Mouse (Mus musculus): ENCODE measurements around the gene Slc12a6. TPM values are rescaled to one million over a fixed set of nuclear protein-coding genes. Genes with fewer than 3 reads are reported as not detected.

Gene Slc12a6
- polyA plus RNA-seq, 1 experiment from 2014 or later, result 6.9 TPM

GRCm38 (mm10) chr2:112245307-112245706, 20.3 kb upstream of the Slc12a6 start:
- WGBS, result 52% methylated on average over 5 of the region's 5 CpGs
- peaks cover 15% of the 10 kb centered on the region; the same call in 1 of the 2 replicates for H3K36me3 ChIP-seq (ENCODE audit: control insufficient read depth, insufficient read depth)
- H3K27ac ChIP-seq (ENCODE audit: low read depth, low read length), result no peak overlapping the region
- H3K4me2 ChIP-seq (replicated peaks; ENCODE audit: low read depth), result no peak overlapping the region
- H3K27me3 ChIP-seq (replicated peaks; ENCODE audit: control insufficient read depth, insufficient read depth, low read length), result no peaks in the 10 kb centered on the region
- no peak for TF ChIP-seq CTCF (IDR thresholded peaks at IDR 0.05; ENCODE audit: low read depth)
- no peak overlapping the region for H3K9ac ChIP-seq (ENCODE audit: low read depth, low read length)
- H3K4me3 ChIP-seq (ENCODE audit: low read depth, low read length), result no peak overlapping the region
- H3K4me1 ChIP-seq (replicated peaks; ENCODE audit: control insufficient read depth, insufficient read depth, low read length), result no peaks in the 10 kb centered on the region; the same call in 1 of the 2 replicates
- H3K9me3 ChIP-seq (ENCODE audit: control insufficient read depth), result no peaks in the 10 kb centered on the region
- ATAC-seq, result no peak

DNA sequence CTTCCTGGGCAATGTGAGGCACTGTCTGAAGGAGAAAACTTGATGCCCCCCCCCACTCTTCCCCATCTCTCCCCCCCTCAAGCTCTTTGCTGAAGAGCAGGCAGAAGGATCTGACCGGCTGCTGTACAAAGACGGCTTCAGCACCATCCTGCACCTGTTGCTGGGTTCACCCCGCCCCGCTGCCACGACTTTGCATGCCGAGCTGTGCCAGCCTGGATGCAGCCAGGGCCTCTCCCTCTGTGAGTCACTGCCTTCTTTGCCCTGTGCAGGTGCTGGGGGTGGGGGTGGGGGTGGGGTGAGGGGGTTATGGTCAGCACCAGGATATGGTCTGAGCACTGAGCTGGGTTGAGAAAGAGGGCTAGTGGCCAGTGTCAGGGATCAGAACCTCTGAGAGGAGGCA, 19.4 kb upstream of the Slc12a6 start:
- H3K27me3 ChIP-seq (replicated peaks; ENCODE audit: control insufficient read depth, insufficient read depth, low read length), result no peaks in the 10 kb centered on the region
- H3K4me3 ChIP-seq (ENCODE audit: low read depth, low read length), result no peak overlapping the region
- no peak overlapping the region for H3K27ac ChIP-seq (ENCODE audit: low read depth, low read length)
- no peak for TF ChIP-seq CTCF (IDR thresholded peaks at IDR 0.05; ENCODE audit: low read depth)
- ATAC-seq, result no peak
- H3K4me2 ChIP-seq (replicated peaks; ENCODE audit: low read depth), result no peak overlapping the region
- no peaks in the 10 kb centered on the region; the same call in 1 of the 2 replicates for H3K4me1 ChIP-seq (replicated peaks; ENCODE audit: control insufficient read depth, insufficient read depth, low read length)
- H3K9ac ChIP-seq (ENCODE audit: low read depth, low read length), result no peak overlapping the region
- 62% methylated on average over 6 of the region's 6 CpGs for whole genome bisulfite sequencing
- peaks cover 15% of the 10 kb centered on the region; the same call in 1 of the 2 replicates for H3K36me3 ChIP-seq (ENCODE audit: control insufficient read depth, insufficient read depth)
- H3K9me3 ChIP-seq (ENCODE audit: control insufficient read depth), result no peaks in the 10 kb centered on the region

DNA sequence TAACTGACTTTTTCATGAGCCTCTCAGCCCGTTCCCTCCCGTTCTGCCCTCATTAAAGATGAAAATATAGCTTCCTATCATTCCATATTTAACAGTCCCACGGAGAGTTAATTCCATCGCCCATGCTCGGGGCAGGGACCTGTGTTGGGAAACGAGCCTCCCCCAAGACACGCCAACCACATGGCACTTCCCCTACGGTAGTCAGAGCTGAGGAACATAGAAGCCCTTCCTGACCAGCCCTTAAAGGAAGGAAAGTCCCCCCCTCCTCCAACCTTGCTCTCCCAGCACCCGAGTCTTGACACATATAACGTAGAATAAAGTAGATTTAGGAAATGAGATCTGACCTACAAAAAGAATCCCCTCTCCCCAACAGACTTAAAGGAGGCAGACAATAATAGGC, 18.3 kb upstream of the Slc12a6 start:
- Histone ChIP-seq H3K4me3 (ENCODE audit: low read depth, low read length) (no peak overlapping the region), H3K27me3 (replicated peaks; ENCODE audit: control insufficient read depth, insufficient read depth, low read length) (no peaks in the 10 kb centered on the region), H3K9ac (ENCODE audit: low read depth, low read length) (no peak overlapping the region), H3K4me2 (replicated peaks; ENCODE audit: low read depth) (no peak overlapping the region), H3K27ac (ENCODE audit: low read depth, low read length) (no peak overlapping the region), H3K9me3 (ENCODE audit: control insufficient read depth) (no peaks in the 10 kb centered on the region), H3K4me1 (replicated peaks; ENCODE audit: control insufficient read depth, insufficient read depth, low read length) (no peaks in the 10 kb centered on the region; the same call in 1 of the 2 replicates), H3K36me3 (ENCODE audit: control insufficient read depth, insufficient read depth) (peaks cover 15% of the 10 kb centered on the region; the same call in 1 of the 2 replicates)
- TF ChIP-seq CTCF (IDR thresholded peaks at IDR 0.05; ENCODE audit: low read depth), result no peak
- 86% methylated on average over 10 of the region's 10 CpGs for WGBS
- no peak for ATAC-seq

- Histone ChIP-seq H3K4me3 (ENCODE audit: low read depth, low read length) (no peak overlapping the region), H3K4me1 (replicated peaks; ENCODE audit: control insufficient read depth, insufficient read depth, low read length) (no peaks in the 10 kb centered on the region)
- 91% methylated on average over 10 of the region's 10 CpGs for WGBS
Observed at GRCm38 (mm10) chr2:112249780-112250453, 15.7 kb upstream of the Slc12a6 start.

DNA sequence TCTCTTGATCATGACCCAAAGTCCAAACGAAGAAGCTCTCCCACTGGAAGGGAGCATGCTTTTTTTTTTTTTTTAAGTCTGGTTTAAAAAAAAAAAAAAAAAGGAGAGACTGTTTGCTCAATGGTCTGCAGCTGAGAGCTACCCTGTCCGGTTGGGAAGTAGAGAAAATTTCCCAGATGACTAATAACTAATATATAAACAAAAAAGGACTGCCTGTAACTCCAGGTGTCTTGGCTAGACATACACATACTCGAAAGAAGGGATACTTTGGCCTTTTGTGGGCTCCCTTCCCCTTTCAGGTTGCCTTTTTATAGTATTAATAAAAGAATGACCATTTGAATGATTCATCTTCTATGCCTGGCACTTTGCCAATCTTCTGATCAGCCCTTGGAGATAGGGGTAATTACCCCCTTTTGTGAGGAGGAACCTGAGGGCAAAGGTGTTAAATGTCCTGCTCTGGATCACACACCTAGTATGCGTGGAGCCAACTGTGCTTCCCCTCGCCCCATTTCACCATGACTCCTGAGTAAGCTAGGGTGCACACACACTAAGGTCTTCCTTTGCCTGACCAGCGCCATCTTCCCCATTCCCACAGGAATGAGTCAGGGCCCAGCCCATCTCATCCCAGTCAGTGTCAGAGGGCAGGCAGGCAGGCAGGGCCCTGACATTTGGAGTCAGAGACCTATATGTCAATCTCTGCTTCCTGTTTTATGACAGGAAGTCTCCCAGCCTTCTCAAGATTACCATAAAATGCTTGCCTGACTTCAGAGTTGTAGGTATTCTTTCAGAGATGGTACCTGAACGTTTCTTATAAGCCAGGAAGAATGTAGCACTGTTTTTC, 10.7 kb upstream of the Slc12a6 start:
- no peaks in the 10 kb centered on the region for H3K36me3 ChIP-seq (ENCODE audit: control insufficient read depth, insufficient read depth)
- H3K4me3 ChIP-seq (ENCODE audit: low read depth, low read length), result no peak overlapping the region
- no peak overlapping the region for H3K9ac ChIP-seq (ENCODE audit: low read depth, low read length)
- peak; percentile 87 for ATAC-seq
- no peak for TF ChIP-seq CTCF (IDR thresholded peaks at IDR 0.05; ENCODE audit: low read depth)
- 24% methylated on average over 7 of the region's 7 CpGs for WGBS
- no peaks in the 10 kb centered on the region for H3K4me1 ChIP-seq (replicated peaks; ENCODE audit: control insufficient read depth, insufficient read depth, low read length)
- no peak overlapping the region for H3K27ac ChIP-seq (ENCODE audit: low read depth, low read length)
- no peaks in the 10 kb centered on the region for H3K9me3 ChIP-seq (ENCODE audit: control insufficient read depth)
- H3K4me2 ChIP-seq (replicated peaks; ENCODE audit: low read depth), result no peak overlapping the region
- H3K27me3 ChIP-seq (replicated peaks; ENCODE audit: control insufficient read depth, insufficient read depth, low read length), result no peaks in the 10 kb centered on the region

More at GRCm38 (mm10) chr2:112249780-112250453, 15.7 kb upstream of the Slc12a6 start:
- Histone ChIP-seq H3K9me3 (ENCODE audit: control insufficient read depth) (no peaks in the 10 kb centered on the region), H3K9ac (ENCODE audit: low read depth, low read length) (no peak overlapping the region), H3K4me2 (replicated peaks; ENCODE audit: low read depth) (no peak overlapping the region), H3K36me3 (ENCODE audit: control insufficient read depth, insufficient read depth) (0 out of 2 replicates have a peak, but pooled peaks cover 4% of the 10 kb centered on the region), H3K27ac (ENCODE audit: low read depth, low read length) (no peak overlapping the region), H3K27me3 (replicated peaks; ENCODE audit: control insufficient read depth, insufficient read depth, low read length) (no peaks in the 10 kb centered on the region)
- TF ChIP-seq CTCF (IDR thresholded peaks at IDR 0.05; ENCODE audit: low read depth), result no peak
- no peak for ATAC-seq

- H3K9me3 ChIP-seq (ENCODE audit: control insufficient read depth), result no peaks in the 10 kb centered on the region
- no peaks in the 10 kb centered on the region for H3K36me3 ChIP-seq (ENCODE audit: control insufficient read depth, insufficient read depth)
- ATAC-seq, result no peak
- TF ChIP-seq CTCF (IDR thresholded peaks at IDR 0.05; ENCODE audit: low read depth), result peak; percentile 61
- 65% methylated on average over 10 of the region's 10 CpGs for WGBS
- no peak within 1 kb of the TSS for H3K4me2 ChIP-seq (replicated peaks; ENCODE audit: low read depth)
- H3K9ac ChIP-seq (ENCODE audit: low read depth, low read length), result no peak within 1 kb of the TSS
- no peaks in the 10 kb centered on the region for H3K27me3 ChIP-seq (replicated peaks; ENCODE audit: control insufficient read depth, insufficient read depth, low read length)
- no peaks in the 10 kb centered on the region for H3K4me1 ChIP-seq (replicated peaks; ENCODE audit: control insufficient read depth, insufficient read depth, low read length)
- no peak within 1 kb of the TSS for H3K4me3 ChIP-seq (ENCODE audit: low read depth, low read length)
- no peak within 1 kb of the TSS for H3K27ac ChIP-seq (ENCODE audit: low read depth, low read length)
Observed at GRCm38 (mm10) chr2:112259241-112259962, 6.2 kb upstream of the Slc12a6 start, which contains the start of gene Nutm1. Nutm1 (minus strand) TSS chr2:112259291.
